Mouse (Mus musculus): ENCODE measurements around the gene Espnl. TPM values are rescaled to one million over a fixed set of nuclear protein-coding genes. Genes with fewer than 3 reads are reported as not detected.

The Espnl gene
- polyA plus RNA-seq (2012; ENCODE audit: low replicate concordance) = 0.08 and 0.24 TPM in 2 replicates

GRCm38 (mm10) chr1:91321760-91322438, at the start of gene Espnl:
TSS of gene Espnl (plus strand) at chr1:91322075.

DNA sequence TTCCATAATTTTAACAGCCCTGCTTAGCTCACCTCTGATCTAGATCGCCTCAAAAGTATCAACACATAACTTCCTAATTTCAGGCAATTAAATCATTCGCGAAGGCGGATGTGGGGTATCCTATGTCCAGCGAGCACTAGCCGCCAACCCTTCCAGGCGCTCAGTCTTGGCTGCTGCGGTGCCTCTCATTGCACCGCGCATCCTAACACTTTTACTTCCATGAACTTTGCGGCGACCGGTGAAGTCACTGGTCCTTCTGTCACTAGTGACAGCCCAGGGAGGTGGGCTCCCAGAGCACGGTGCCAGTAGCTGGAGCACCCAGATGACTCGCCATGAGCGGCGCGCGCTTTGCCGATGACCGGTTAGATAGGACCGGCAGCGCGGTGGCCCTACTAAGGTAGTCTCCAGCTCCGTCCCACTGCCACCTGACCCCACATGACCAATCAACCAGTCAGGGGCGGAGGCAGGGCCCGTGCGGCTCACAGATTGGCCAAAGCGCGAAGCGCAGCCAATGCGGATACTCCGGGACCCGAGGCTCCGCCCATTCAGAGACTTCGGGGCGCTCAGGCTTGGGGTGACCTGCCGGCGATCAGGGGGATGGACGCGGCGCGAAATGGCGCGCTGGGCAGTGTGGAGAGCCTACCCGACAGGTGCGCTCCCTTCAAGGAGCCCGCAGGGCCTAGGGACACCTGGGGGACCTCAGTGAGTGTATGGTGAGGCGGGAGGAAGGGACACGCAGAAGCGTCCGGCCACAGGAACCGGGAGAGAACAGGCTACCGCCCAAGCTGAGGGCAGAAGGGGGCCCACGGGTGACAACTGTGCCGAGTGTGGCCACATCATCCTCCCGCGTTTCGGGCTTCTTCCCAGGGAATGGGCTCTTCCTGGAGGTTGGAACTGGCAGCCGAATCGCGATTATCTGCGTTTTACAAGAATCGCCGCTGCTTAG, 23.8 kb upstream of the Espnl start, which contains the start of gene Scly:
Gene Scly (plus strand): TSS at position 540 of the 946 bp plus-strand sequence.

GRCm38 (mm10) chr1:91350841-91351240, 29.0 kb downstream of the Espnl start, which contains the start of gene Klhl30:
TSS of gene Klhl30 (plus strand) at chr1:91351016.

GRCm38 (mm10) chr1:91366215-91367108, 44.6 kb downstream of the Espnl start, which contains the start of gene Erfe:
TSS of gene Erfe (plus strand) at chr1:91366430.

Other genes with a start within 250 kb of the Espnl start
- not detected in 2 replicates for gene Rbm44, start 177.0 kb upstream of the Espnl start, polyA plus RNA-seq (2012; ENCODE audit: low replicate concordance)
- 1.8 and 2.7 TPM in 2 replicates for gene Ramp1, start 142.3 kb upstream of the Espnl start, polyA plus RNA-seq (2012; ENCODE audit: low replicate concordance)
- 4.5 and 14.6 TPM in 2 replicates for gene Ube2f, start 71.8 kb upstream of the Espnl start, polyA plus RNA-seq (2012; ENCODE audit: low replicate concordance)
- gene Scly, start 23.7 kb upstream of the Espnl start, polyA plus RNA-seq (2012; ENCODE audit: low replicate concordance) = 43.3 and 76.1 TPM in 2 replicates
- 0.09 TPM in 1 of 2 replicates, not detected in the other for gene Klhl30, start 28.9 kb downstream of the Espnl start, polyA plus RNA-seq (2012; ENCODE audit: low replicate concordance)
- 41.8 and 67.5 TPM in 2 replicates for gene Erfe, start 44.4 kb downstream of the Espnl start, polyA plus RNA-seq (2012; ENCODE audit: low replicate concordance)
- gene Ilkap, start 76.7 kb downstream of the Espnl start, polyA plus RNA-seq (2012; ENCODE audit: low replicate concordance) = 84.6 and 87.8 TPM in 2 replicates
- 24.8 and 40.6 TPM in 2 replicates for gene Hes6, start 92.0 kb downstream of the Espnl start, polyA plus RNA-seq (2012; ENCODE audit: low replicate concordance)
- gene Per2, start 137.2 kb downstream of the Espnl start, polyA plus RNA-seq (2012; ENCODE audit: low replicate concordance) = 9.6 and 16.4 TPM in 2 replicates
- 6.1 and 7.2 TPM in 2 replicates for gene Traf3ip1, start 172.6 kb downstream of the Espnl start, polyA plus RNA-seq (2012; ENCODE audit: low replicate concordance)
- gene Asb1, start 218.5 kb downstream of the Espnl start, polyA plus RNA-seq (2012; ENCODE audit: low replicate concordance) = 14.8 and 17.7 TPM in 2 replicates